Mouse (Mus musculus): ENCODE measurements around the gene Tbl1xr1.

Tbl1xr1 gene

DNA sequence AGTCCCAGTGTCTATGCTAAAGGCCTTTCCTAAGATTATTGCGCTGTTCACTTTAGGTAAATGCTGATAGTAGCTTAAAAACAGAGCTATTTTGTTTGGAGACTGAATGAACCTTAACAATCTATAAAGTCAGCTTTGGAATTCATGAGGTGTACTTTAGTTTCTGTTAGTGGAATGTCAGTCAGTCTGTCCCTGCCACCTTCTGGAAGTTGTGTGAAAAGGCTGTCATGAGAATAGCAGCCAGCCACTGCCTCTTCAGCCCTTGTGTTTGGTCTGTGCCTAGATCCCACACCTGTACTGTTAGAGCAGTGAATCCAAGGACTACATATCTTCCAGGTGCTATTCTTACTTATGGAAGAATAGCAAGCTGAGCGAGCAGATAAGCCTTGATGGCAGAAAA lies 67.8 kb downstream of the Tbl1xr1 start:
- DNase-seq: no peak

DNA sequence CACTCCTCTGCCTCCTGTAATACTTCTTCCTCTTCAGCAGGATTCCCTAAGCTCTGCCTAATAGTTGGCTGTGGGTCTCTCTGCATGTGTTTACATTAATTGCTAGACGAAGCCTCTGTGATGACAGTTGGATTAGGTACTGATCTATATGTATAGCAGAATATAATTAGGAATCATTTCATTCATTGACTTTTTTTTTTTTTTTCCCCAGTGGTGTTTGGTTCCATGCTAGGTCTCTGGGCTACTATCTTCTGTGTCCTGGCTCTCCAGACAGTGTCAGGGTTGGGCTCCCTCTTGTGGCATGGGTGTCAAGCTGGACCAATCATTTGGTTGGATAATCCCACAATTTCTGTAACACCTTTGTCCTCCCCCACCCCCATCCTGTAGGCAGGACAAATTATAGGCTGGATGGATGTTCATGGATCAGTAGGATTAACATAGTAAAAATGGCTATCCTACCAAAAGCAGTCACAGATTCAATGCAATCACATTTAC lies 71.0 kb downstream of the Tbl1xr1 start:
- DNase-seq: no peak

DNA sequence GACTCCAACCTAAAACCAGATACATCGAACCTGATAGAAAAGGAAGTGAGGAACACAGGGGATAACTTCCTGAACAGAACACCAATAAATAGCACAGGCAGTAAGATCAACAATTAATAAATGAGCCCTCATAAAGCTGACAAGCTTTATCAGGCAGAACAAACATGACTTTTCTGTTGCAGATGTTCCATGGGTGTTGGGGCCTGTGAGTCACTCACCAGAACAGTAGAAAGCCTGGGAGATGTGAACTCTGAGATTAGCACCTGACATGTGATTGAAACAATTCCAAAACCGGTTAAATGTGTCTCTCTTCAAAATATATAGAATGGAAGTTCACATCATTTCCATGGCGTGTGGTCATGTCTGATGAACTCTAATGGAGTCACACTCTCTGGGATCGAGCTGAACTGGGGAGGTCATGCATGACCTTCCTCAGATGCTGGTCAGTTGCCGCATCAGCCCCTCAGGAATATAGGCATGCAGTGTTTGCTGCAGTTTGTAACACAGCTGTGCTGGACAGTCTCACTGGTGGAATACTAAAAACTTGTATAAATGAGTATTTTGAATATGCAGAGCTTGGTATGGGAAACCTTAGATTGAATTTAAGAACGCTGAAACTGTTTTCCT lies 72.0 kb downstream of the Tbl1xr1 start:
- DNase-seq: no peak

DNA sequence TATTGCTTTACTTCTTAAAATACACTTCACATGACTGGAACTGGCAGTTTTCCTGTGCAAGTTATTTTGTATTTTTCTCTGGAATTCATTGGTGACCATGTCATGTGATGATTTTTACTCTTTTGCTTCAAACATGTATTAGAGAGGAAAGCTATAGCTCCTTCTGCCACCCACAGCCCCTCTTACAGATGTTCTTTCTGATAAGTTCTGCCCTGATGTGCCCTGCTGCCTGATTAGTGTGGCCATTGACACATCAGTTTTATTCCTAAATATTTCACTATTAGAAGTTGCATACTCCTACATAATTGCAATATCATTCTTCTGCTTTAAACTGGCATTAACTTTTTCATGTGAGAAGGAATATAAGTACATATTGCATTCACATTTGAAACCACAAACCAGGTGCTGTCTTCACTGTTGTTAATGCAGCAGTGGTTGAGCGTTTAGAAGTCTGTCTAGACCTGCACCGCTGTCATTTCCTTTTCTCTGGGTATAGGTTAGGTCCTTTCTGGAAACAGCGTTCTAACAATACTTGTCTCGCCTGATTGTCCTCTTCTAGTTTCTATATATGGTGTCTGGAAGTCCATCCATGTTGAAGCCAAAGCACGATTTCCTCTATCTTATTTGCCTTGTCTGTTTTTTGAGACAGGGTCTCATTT lies 74.5 kb downstream of the Tbl1xr1 start:
- no peak for DNase-seq

DNA sequence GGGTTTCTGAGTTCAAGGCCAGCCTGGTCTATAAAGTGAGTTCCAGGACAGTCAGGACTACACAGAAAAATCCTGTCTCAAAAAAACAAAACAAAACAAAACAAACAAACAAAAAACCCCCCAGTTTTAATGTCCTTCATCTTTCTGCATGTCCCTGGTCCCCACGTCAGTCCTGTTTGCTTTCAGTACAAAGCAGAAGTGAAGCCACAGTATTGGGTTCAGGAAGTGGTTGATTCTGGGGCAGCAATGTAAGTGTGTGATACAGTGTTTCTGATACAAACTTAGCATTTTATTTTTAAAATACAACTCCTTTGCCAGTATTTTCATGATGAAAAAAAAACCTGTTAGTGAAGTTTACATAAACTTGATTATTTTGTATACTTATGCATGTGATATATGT lies 76.3 kb downstream of the Tbl1xr1 start:
- no peak for DNase-seq

DNA sequence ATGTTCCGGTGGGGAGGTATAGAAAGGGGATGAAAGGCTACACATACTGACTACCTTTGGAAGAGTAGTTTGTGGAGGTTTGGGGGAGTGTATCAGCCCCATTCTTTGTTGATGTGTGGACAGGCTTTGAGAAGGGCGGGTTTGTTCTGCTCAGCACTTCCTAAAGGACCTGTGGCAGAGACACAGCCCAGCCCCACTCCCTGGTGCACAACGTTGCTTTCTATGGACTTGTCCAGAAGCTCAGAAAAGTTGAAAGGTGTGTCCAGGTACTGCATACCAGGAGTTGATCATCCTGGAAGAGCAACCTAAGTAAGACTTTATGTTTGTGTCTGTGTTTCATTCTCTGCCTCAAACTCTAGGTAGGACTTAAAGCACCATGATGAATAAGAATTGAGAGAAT lies 78.1 kb downstream of the Tbl1xr1 start:
- no peak for DNase-seq

DNA sequence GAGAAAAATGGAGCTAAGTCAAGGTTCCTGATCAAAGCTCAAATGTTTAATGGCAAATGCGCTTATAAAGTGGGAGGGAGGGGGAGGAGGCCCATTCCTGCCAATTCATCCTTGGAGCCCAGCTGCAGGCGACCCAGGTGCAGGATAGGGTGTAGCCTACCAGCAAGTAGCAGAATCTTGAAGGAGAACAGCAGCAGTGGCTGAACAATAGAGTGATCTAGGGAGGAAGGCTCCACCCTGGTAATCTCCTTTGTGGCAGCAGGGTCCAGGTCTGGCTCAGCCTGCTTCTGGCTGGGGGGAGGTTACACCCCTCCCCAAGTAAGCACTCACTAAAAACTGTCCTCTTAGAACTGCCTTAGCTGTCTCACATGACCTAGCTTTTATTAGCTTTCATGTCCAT lies 79.9 kb downstream of the Tbl1xr1 start:
- no peak for DNase-seq

DNA sequence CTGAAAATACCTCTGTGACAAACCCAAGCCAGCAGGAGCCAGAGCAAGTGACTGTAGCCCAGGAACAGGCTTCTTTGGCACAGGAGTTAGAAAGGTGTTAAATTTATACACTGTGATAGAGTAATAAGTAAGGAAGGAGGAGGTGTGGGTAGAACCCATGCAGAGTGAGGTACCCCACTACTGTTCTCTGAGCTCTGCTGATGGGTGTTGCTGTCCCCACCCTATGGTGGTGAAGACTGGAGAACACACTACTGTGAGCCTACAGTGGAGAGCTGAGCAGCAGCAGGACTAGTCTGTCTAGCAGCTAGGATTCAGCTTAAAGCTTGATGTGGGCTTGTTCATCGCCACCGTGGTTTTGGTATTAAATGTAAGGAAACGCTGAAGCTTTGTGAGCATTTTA lies 86.5 kb downstream of the Tbl1xr1 start:
- no peak for DNase-seq

DNA sequence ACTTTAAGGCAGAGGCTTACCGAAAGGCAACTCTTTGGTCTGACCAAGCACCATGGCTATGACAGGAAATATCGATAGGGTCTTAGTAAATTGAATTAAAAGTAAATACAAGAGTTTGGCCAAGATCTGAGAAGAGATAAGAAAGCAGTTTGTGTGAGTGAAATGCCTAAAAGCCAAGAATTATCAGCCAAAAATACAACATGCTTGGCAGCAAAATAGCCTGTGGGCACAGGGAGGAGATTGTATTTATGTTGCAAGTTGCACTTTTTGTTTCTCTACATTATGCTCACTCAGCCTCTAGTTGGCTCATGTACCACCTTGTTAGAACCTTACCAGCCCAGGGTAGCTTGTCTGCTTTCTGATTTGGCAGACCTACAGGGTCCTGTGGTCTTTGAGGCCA lies 91.4 kb downstream of the Tbl1xr1 start:
- no peak for DNase-seq

DNA sequence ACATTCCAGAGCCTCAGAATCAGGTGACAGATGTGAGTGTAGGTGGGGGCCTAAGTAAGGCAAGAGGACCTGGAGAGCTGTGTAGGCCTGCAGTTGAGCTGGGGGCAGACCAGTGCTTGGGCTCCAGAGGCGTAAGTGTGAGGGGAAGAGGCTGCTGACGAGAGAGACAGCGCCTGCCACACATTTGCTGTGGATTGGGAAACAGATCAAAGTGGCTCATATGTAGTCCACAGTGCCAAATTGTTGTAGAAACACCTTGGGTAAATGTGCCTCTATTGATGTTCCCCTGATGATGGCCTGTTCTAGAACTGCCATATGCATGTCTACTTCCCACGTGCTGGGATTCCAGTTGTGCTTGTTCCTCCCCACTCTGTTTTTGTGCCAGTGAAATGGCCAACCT lies 92.0 kb downstream of the Tbl1xr1 start:
- no peak for DNase-seq

DNA sequence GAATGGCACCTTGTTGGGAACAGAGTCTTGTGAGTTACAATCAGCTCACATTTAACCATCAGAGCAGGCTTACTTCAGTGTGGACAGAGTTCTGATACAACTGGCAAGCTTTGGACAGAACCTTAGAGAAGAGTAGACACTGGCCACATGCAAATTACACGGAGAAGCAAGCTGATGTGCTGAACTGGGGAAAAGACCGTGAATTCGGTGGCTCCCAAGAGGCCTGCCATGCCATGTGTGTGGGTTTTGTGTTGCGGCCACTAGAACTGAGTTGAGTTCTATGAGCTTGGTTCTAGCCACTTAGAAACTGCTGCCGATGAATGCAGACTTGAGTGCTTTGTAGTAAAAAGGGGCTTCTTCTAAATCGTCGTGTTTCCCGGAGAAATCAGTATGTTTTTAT lies 95.1 kb downstream of the Tbl1xr1 start:
- DNase-seq: no peak

DNA sequence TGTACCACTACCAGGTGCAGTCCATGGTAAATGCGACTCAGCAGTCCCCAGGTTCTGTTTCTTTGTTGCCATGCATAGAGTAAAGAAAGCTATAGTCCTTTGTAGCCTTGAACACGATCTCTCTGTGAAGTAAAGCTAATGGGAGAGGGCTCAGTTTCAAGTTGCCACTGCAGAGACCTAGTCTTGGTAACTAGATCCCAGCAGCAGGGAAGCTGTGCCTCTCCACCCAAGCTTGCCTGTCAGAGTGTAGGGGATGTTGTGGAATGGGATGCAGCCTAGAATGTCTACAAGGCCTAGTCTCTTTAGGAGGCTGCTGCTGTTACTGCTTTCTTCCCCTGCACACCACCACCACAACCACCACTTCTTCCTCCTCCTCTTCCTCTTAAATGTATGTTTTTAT lies 96.0 kb downstream of the Tbl1xr1 start:
- DNase-seq: no peak

DNA sequence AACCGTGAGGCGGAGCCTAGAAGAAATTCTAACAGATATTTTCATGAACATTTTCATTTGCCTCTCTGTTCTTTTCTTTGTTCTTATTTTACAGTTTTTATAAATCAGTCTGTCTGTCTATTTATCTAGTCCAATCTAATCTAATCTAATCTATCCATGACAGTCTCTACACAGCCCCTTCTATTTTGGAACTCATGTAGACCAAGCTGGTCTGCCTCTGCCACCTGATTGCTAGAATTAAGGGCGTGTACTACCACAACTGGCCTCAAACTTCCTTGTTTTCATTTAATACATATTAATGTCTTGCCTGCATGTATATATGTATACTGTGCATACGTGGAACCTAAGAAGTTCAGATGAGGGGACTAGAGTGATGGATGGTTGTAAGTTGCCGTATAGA lies 96.7 kb downstream of the Tbl1xr1 start:
- DNase-seq: no peak

DNA sequence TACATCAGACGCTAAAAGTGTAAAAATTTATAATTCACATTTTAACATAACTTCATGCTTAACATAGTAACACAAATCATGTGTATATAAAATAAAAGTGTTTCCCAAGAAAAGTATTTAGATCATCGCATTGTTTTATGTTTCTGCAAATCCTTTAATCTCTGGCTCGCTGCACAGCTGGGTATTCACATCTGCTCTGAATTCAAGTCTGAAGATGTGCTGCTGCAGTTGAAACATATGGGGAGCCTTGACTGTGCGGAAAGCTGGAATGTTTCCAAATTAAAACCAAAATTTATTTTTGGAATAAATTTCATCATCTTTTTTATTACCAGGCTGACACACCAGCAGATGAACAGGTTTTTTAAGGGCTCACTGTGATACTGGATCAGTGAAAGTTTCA lies 97.8 kb downstream of the Tbl1xr1 start:
- no peak for DNase-seq

DNA sequence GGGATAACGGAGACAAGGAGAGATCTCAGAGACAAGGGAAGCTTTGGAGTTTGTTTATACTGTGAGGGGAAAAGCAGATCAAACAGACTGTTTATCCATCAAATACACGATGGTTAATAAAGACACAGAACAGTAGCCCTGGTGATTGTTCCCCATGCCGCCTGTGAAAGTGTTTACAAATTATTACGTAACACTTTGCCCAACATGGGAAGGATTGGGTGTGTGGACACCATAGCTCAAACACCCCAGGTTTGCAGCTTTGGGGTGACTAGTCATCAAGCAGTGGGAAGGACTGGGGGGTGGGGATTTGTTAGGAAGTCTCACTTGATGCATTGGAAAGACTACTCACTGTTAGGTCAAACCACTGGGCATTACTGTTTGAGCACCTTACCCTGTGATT lies 103.6 kb downstream of the Tbl1xr1 start:
- no peak for DNase-seq

DNA sequence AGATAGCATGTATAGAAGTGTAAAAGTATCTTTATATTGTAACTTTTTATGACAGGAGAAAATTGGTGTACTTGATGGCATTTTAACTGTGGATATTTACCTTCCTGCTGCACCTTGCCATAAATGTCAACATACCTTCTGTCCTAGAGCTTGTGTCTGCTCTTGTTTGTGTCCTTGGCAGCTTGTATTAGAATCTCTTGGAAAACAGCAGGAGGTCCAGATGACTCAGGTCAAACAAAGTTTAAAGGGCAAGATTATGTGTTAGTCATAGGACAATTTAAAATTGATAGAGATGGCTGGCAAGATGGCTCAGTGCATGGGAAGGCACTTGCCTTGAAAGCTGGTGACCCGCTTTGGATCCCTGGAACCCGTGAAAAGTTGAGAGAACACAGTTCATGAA lies 104.6 kb downstream of the Tbl1xr1 start:
- DNase-seq: no peak

DNA sequence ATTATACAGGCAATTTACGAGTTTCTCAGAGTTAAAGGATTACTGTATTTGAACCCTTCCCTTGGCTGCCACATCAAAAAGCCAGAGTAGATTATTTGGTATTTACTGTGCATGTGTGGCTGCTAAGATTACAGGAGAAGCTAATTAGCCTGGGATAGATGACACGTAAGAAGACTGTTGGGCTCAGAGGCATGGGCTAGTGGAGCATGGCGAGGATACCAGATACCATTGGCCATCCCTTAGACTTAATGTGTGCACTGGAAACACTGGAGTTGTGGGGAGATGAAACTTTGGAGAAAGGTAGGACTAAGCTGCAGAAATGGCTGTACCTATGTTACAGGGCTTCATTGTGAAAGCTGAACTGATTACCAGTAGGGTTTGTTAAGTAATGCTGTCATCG lies 108.8 kb downstream of the Tbl1xr1 start:
- DNase-seq: no peak

DNA sequence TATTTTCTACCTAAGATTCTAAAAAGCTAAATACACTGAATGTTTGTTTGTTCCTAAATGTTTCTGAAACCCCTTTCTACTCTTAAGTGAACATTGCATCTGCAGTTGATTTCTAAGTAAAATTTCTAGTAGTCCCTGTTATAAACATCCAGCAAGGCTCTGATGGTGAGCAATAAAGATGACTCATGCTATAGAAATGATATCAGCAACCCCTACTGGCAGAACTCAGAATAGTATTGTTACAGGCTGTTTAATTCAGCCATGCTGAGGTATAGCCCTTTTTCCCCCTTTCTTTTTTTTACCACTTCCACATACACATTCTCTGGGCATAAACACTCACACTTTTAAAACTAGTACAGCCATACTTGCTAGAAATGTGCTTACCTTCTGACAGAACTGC lies 114.0 kb downstream of the Tbl1xr1 start:
- no peak for DNase-seq

DNA sequence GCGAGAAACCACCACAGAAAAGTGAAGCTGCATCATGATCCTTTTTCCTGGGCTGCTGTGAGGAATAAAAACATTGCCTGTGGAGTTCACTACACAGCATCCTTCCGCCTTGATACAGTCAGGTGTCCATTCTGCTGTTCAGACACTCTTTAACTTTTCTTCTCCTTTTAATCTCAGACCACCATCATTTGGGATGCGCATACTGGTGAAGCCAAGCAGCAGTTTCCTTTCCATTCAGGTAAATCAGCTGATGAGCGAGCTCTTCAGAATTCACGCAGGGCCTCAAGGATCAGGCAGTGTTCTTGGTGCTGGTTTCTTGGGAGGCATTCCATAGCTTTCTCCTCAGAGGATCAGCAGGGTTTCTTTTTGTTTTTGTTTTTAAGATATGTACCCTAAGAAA lies 116.5 kb downstream of the Tbl1xr1 start:
- DNase-seq: no peak

DNA sequence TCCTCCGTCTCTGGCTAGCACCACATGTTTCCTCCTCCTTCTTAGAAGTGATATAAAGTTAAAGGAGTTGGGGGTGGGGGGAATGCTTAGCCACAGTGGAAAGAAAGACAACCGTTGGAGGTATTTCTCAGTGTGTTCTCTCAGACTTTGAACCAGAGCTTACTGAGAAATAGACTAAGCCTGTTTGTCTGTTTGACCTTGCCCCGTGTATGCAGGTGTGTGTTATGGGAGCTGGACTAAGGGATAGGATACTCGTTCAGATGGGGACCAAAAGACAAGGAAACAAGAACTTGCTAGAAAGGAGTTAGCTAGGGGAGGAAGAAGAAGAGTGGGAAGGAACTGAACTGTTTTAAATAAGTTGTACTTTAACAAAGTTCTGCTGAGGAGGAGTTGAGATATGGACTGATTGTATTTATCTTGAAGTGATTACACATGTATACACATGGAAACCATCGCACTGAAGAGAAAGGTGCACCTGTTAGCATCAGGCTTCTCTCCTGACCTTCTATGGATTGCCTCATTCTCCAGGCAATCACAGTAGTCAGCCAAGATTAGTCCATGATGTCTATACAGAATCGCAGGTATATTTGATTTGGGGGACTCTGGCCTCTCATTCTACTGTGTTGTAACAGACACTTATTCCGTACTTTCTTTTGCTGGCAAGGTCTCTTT lies 117.9 kb downstream of the Tbl1xr1 start:
- no peak for DNase-seq

DNA sequence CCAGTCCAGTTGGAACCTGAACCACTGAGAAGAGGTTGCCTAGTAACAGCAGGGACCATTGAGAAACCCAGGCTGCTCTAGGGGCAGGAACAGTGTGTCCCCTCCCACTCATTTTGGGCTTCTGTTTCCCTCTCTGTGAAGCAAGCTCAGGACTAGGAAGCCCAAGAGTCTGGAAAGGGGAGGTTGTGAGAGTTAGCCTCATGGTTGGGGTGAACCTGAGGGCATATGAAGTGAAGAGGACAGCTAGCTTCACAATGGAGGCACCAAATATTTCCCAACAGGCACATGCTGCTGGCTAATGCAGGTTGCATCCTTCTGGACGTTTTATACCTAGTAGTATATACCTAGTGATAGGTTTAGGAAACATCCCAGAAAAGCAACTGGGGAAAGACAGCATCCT lies 122.3 kb downstream of the Tbl1xr1 start:
- DNase-seq: no peak

DNA sequence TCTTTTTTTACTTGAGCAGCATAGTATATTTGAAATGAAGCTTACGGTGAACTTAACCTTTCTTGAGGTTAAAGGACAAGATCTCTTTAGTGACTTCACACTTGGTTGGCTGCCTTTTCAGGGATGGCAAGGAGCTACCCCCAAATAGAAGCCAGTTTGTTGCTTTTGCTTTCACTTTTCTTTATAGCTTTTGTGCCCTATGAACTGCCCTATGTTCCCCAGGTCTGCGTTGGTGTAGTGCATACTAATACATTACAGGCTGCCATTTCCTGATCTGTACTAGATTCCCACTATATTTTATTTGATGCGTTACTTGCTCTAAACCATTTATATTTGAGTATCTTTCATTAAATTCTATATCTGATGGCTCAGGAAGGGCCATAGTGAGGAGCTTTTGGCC lies 127.7 kb downstream of the Tbl1xr1 start:
- DNase-seq: no peak

DNA sequence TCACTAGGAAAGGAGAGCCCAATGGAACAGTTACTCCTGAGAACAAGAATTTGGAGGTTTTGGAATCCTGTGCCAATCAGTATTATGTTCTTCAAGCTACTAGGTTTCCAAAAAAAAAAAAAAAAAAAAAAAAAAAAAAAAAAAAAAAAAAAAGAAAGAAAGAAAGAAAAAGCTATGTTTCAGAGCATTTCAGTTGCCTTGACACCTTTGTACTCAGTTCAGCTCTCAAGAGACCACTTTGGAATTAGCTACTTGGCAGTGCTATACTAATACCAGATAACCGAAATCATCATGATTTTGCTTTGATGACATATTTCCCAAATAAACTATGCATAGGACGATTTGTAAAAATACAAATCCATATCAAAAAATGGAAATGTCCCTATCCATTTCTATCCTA lies 145.1 kb downstream of the Tbl1xr1 start:
- DNase-seq: no peak

DNA sequence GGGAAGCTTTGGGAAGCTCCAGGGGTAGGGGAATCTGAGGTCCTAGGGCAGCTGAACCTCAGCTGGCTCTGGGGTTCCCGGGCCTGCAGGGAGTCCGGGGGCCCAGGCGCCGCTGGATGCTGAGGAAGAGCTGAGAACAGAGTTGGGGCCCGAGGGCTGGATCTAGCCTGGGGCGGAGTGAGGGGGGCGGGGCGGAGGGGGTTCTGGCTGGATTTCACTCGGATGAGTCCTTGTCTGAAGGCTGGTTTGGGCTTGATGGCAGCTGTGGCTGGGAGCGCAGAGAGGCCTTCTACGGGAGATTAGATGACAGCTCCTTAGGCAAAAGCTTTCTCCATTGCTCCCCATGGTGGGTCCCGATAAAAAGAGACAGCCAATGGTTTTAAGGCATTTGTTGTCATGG lies 145.9 kb downstream of the Tbl1xr1 start:
- DNase-seq: no peak

DNA sequence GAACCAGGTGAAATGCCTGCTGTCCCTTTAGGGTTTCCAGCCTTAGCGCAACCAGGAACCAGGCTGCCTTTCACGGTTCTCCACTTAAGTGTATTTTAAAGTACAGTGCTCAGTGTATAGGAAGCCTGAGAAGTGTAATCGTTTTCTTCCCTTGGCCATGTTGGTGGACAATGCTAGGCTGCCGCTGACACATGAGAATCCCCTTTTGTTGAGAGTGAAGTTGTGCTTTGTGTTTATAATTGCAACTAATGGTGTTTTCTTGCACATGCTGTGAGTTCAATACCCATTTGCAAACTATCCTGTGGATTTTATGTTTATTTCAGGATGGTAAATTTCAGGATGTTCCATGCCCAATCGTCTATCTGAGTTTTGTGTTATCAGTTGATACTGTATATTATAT lies 146.6 kb downstream of the Tbl1xr1 start:
- DNase-seq: no peak
